Mouse (Mus musculus): ENCODE data around the gene Eif1.

DNA sequence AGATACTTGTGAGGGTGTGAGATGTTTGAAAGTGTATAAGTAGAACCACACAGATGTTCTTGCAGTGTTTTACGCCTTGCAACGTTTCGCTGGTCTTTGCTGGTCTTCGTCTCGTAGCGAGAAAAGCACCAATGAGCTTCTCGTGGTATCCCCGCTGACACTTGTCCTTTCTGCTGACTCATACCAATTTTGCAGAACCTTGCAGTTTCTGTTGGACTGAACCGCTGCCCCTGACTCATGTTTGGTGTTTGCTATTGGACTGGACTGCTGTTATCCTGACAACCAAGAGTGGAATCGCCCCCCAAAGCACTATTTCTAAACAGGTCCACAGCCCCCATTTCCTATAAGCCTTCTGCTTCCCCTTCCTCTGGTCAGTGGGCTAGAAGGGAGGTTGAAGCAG lies 24.6 kb downstream of the Eif1 start:
- no peak for TF ChIP-seq CTCF (IDR thresholded peaks at IDR 0.05; ENCODE audit: low read depth)
- no peak for TF ChIP-seq EP300 (IDR thresholded peaks at IDR 0.05; ENCODE audit: low read depth)

Data from heart, postnatal 0 days (tissue).